9 mouse cellular contexts compared by ENCODE assay signal in the genomic region with DNA sequence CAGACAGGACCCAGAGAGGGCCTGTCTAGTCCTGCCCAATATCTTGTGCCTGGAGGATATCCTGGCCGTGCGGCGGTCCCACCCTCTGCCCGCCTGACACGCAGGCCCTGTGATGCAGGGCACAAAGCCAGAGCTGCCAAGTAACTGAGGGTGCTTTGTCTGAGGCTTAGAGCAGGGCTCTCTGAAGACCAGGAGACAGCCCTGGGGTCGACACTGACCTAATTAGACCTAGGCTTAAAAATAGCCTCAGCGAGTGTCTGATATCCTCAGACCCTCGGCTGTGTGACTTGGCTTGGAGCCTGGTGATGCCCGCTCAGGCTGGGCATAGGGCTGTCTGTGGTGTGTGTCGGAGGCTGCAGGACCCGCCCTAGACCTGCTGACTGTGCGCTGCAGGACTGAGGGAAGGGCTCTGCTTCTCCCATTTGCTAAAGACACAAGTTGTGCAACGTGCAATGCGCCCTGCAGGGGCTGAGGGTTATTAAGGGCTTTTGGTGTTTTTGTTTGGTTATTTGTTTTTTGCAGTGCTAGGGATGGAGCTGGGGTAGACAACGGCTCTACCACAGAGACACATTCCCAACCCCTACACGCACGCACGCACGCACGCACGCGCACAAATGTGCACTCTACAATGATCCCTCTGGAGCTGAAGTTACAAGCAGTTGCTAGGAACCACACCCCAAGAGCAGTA. TPM values are rescaled to one million over a fixed set of nuclear protein-coding genes. Genes with fewer than 3 reads are reported as not detected.
A peak's percentile ranks its signal among the peaks of the same experiment; 100 is the strongest.
DNase-seq lines count a peak whose midpoint lies in the region; ATAC-seq and TF ChIP-seq lines count a peak whose summit lies in the region.
"Had no signal": no experiment of that assay in that cellular context is flagged by ENCODE, and none has a peak within 500 bp of the region (broad histone marks: within the 10 kb centered on the region; RNA-seq: fewer than 3 reads in every experiment).

No protein-coding gene starts in this region.

- peak overlapping the region; percentile 42 for H3K27ac ChIP-seq in stomach, postnatal 0 days (replicated peaks)
- H3K27ac ChIP-seq: liver, embryonic 15.5 days had no signal

- DNase-seq in urinary bladder, postnatal 14 days (ENCODE audit: low spot score), result peak; percentile 78
- no peak for DNase-seq in urinary bladder, adult 2 months (ENCODE audit: low spot score)
- DNase-seq in layer of hippocampus, postnatal 10 days (ENCODE audit: low spot score in 2 of 2), result peak; percentile 37 to 57
- DNase-seq in stomach, postnatal 0 days (ENCODE audit: low spot score), result no peak
- no peak for DNase-seq in kidney, postnatal 14 days
- DNase-seq in spleen, postnatal 36 days (ENCODE audit: low spot score in 2 of 2), result no peak

- TF ChIP-seq CTCF in stomach, postnatal 0 days (IDR thresholded peaks at IDR 0.05; ENCODE audit: low read depth), result no peak

- WGBS in stomach, postnatal 0 days, result 61% methylated on average over 22 of the region's 22 CpGs

- peak; percentile 46; the same call in 1 of the 2 replicates for ATAC-seq in erythroid progenitor cell, adult 5-6 weeks (replicated peaks; ENCODE audit: low FRiP score, poor library complexity, severe bottlenecking)
- ATAC-seq in stomach, postnatal 0 days (ENCODE audit: low FRiP score, low TSS enrichment), result no peak; the same call in 1 of the 2 replicates

- TF ChIP-seq EP300 in stomach, postnatal 0 days (optimal IDR thresholded peaks at IDR 0.05), result no peak

- H3K4me2 ChIP-seq in stomach, postnatal 0 days (replicated peaks; ENCODE audit: low read depth), result no peak overlapping the region
- H3K4me2 ChIP-seq: liver, embryonic 15.5 days had no signal

- H3K9ac ChIP-seq in stomach, postnatal 0 days (ENCODE audit: low read length), result 0 out of 2 replicates have a peak overlapping the region, but pooled peaks have one; percentile 8
- H3K9ac ChIP-seq: liver, embryonic 15.5 days had no signal

- H3K36me3 ChIP-seq in stomach, postnatal 0 days (ENCODE audit: control insufficient read depth, insufficient read depth, low read length), result no peaks in the 10 kb centered on the region; the same call in 1 of the 2 replicates
- H3K36me3 ChIP-seq: liver, embryonic 15.5 days had no signal

- no peaks in the 10 kb centered on the region for H3K27me3 ChIP-seq in stomach, postnatal 0 days (ENCODE audit: control insufficient read depth, insufficient read depth, low read length)
- H3K27me3 ChIP-seq: liver, embryonic 15.5 days had no signal

- no peaks in the 10 kb centered on the region for H3K9me3 ChIP-seq in stomach, postnatal 0 days (ENCODE audit: control insufficient read depth, low read length)
- H3K9me3 ChIP-seq: liver, embryonic 15.5 days had no signal

- H3K4me1 ChIP-seq in stomach, postnatal 0 days (replicated peaks; ENCODE audit: control insufficient read depth, insufficient read depth), result peaks cover 14% of the 10 kb centered on the region

- no peak overlapping the region for H3K4me3 ChIP-seq in stomach, postnatal 0 days (ENCODE audit: low read depth, low read length)
- H3K4me3 ChIP-seq: liver, embryonic 15.5 days had no signal

RNA-seq across cellular contexts. Expression of gene Tmem51, which starts 26.4 kb away (rescaled TPM):
- polyA plus RNA-seq in urinary bladder, adult 2 months (2012; rRNA removed), result 39.8 and 44.9 TPM in 2 replicates
- total RNA-seq in erythroid progenitor cell, adult 5-6 weeks (2015; ENCODE audit: low replicate concordance), result 1.8 TPM in 1 of 2 replicates, not detected in the other
- total RNA-seq in erythroid progenitor cell, adult 5-6 weeks (2017; ENCODE audit: low replicate concordance), result 1.2 and 1.4 TPM in 2 replicates
- 1 to 10 TPM; 7.7 TPM for total RNA-seq in layer of hippocampus, postnatal 10 days (2021)
- 79.0 and 90.0 TPM in 2 replicates for polyA plus RNA-seq in stomach, postnatal 0 days (2015; fragmentation: Nextera tagmentation; extraction: Ambion mirVana)

RNA-seq across cellular contexts. Expression of gene Fhad1, which starts 42.8 kb away (rescaled TPM):
- polyA plus RNA-seq in urinary bladder, adult 2 months (2012; rRNA removed), result 0.95 and 1.3 TPM in 2 replicates
- not detected in 2 replicates for total RNA-seq in erythroid progenitor cell, adult 5-6 weeks (2015; ENCODE audit: low replicate concordance)
- total RNA-seq in erythroid progenitor cell, adult 5-6 weeks (2017; ENCODE audit: low replicate concordance), result not detected in 2 replicates
- 1 to 10 TPM; 2.1 to 3.5 TPM for total RNA-seq in layer of hippocampus, postnatal 10 days (2021)
- 4.9 and 6.0 TPM in 2 replicates for polyA plus RNA-seq in stomach, postnatal 0 days (2015; fragmentation: Nextera tagmentation; extraction: Ambion mirVana)
- total RNA-seq: hematopoietic stem cell, adult 5-6 weeks had no signal

Comparison
In these comparisons a context has a peak if more than half of its experiments do, and no peak if none do; other contexts are left out.
1. DNase-seq: peak in urinary bladder, postnatal 14 days (single experiment) and layer of hippocampus, postnatal 10 days (2 of 2); none in urinary bladder, adult 2 months (single experiment), stomach, postnatal 0 days (single experiment), kidney, postnatal 14 days (single experiment) and spleen, postnatal 36 days (0 of 2).